Mouse (Mus musculus) heart, embryonic 15.5 days (tissue): ENCODE data around the gene Naa50. TPM values are rescaled to one million over a fixed set of nuclear protein-coding genes. Genes with fewer than 3 reads are reported as not detected.
A peak's percentile ranks its signal among the peaks of the same experiment; 100 is the strongest.

Experiments
- ATAC-seq: fragments of 200-750 bp; cut with Nextera tagmentation; replicated peaks from 2 replicates; pipeline ENCODE4 v1.8.0; 2017; ENCODE audit warnings: low read depth, moderate TSS enrichment; ENCODE audit not compliant: insufficient number of reproducible peaks, insufficient read depth, low FRiP score
- H3K27ac ChIP-seq: fragments of 300-500 bp; sonication (generic); 2 replicates; pipeline ENCODE4 v1.5.1; 2015; ENCODE audit warnings: mild to moderate bottlenecking, inconsistent platforms
- H3K27me3 ChIP-seq: fragments of 300-500 bp; sonication (generic); 2 replicates; pipeline ENCODE4 v1.6.1; 2015; ENCODE audit warnings: inconsistent platforms
- H3K36me3 ChIP-seq: fragments of 300-500 bp; sonication (generic); 2 replicates; pipeline ENCODE4 v1.6.1; 2015; ENCODE audit warnings: mild to moderate bottlenecking, inconsistent platforms
- H3K4me1 ChIP-seq: fragments of 300-500 bp; sonication (generic); replicated peaks from 2 replicates; pipeline ENCODE4 v1.6.1; 2015; ENCODE audit warnings: inconsistent platforms
- H3K4me2 ChIP-seq: fragments of 300-500 bp; sonication (generic); 2 replicates; pipeline ENCODE4 v1.6.1; 2015; ENCODE audit warnings: inconsistent platforms, mild to moderate bottlenecking, moderate library complexity
- H3K4me3 ChIP-seq: fragments of 300-500 bp; sonication (generic); 2 replicates; pipeline ENCODE4 v1.5.1; 2015; ENCODE audit warnings: mild to moderate bottlenecking, inconsistent platforms
- H3K9ac ChIP-seq: fragments of 300-500 bp; sonication (generic); 2 replicates; pipeline ENCODE4 v1.6.1; 2015; ENCODE audit warnings: mild to moderate bottlenecking, inconsistent platforms
- H3K9me3 ChIP-seq: fragments of 300-500 bp; sonication (generic); replicated peaks from 2 replicates; pipeline ENCODE4 v1.6.1; 2016; ENCODE audit warnings: inconsistent platforms
- WGBS: fragments of 180-500 bp; shearing (Covaris S2); methylation state at CpG from one replicate; pipeline ENCODE4 v1.1.7; 2015; ENCODE audit warnings: mixed read lengths; 5-methylcytosine and 5-hydroxymethylcytosine counted together
- polyA plus RNA-seq: library from polyadenylated mRNA; unstranded; fragments of >200 nt; fragmentation: Nextera tagmentation; extraction: Ambion mirVana; gene quantifications from 2 replicates; pipeline ENCODE4 v1.2.1, GENCODE M21; 2015

Gene Naa50
- polyA plus RNA-seq, result 72.0 and 78.1 TPM in 2 replicates

- under 1% methylated on average over 69 of the region's 71 CpGs for WGBS
- H3K9ac ChIP-seq, result peak within 1 kb of the TSS; percentile 90
Measured at GRCm38 (mm10) chr16:44139536-44140185, at the start of gene Naa50, which contains the start of gene Atp6v1a. Naa50 (plus strand) TSS chr16:44139830. Atp6v1a (minus strand) TSS chr16:44139705.

GRCm38 (mm10) chr16:44099377-44099776 lies 40.3 kb upstream of the Naa50 start:
- H3K27ac ChIP-seq, result no peak overlapping the region
- peaks cover 73% of the 10 kb centered on the region for H3K36me3 ChIP-seq
- no peaks in the 10 kb centered on the region for H3K4me1 ChIP-seq
- H3K27me3 ChIP-seq, result no peaks in the 10 kb centered on the region
- no peak overlapping the region for H3K4me2 ChIP-seq
- no peak overlapping the region for H3K9ac ChIP-seq
- 93% methylated on average over 7 of the region's 7 CpGs for WGBS
- ATAC-seq, result no peak
- H3K4me3 ChIP-seq, result no peak overlapping the region
- H3K9me3 ChIP-seq, result no peaks in the 10 kb centered on the region

More at GRCm38 (mm10) chr16:44139536-44140185, at the start of gene Naa50, which contains the start of gene Atp6v1a:
- H3K4me2 ChIP-seq, result peak within 1 kb of the TSS; percentile 95
- H3K27me3 ChIP-seq, result no peaks in the 10 kb centered on the region
- H3K36me3 ChIP-seq, result no peaks in the 10 kb centered on the region
- H3K9me3 ChIP-seq, result no peaks in the 10 kb centered on the region
- H3K4me3 ChIP-seq, result peak within 1 kb of the TSS; percentile 89
- ATAC-seq, result peak; percentile 91
- peaks cover 14% of the 10 kb centered on the region for H3K4me1 ChIP-seq
- peak within 1 kb of the TSS; percentile 98 for H3K27ac ChIP-seq

GRCm38 (mm10) chr16:44101181-44101710 lies 38.4 kb upstream of the Naa50 start:
- Histone ChIP-seq H3K9ac (no peak overlapping the region), H3K27me3 (no peaks in the 10 kb centered on the region), H3K9me3 (no peaks in the 10 kb centered on the region), H3K4me3 (no peak overlapping the region), H3K4me2 (no peak overlapping the region), H3K4me1 (no peaks in the 10 kb centered on the region), H3K36me3 (peaks cover 62% of the 10 kb centered on the region), H3K27ac (no peak overlapping the region)
- ATAC-seq, result no peak
- WGBS, result 88% methylated on average over 12 of the region's 12 CpGs

GRCm38 (mm10) chr16:44102925-44103324 lies 36.7 kb upstream of the Naa50 start:
- Histone ChIP-seq H3K27ac (no peak overlapping the region), H3K4me2 (no peak overlapping the region), H3K9me3 (no peaks in the 10 kb centered on the region), H3K36me3 (peaks cover 64% of the 10 kb centered on the region), H3K4me3 (no peak overlapping the region), H3K9ac (no peak overlapping the region), H3K4me1 (no peaks in the 10 kb centered on the region), H3K27me3 (no peaks in the 10 kb centered on the region)
- no peak for ATAC-seq
- 89% methylated on average over 2 of the region's 2 CpGs for WGBS

GRCm38 (mm10) chr16:44103806-44104766 lies 35.5 kb upstream of the Naa50 start:
- H3K4me1 ChIP-seq, result no peaks in the 10 kb centered on the region
- no peak for ATAC-seq
- H3K9ac ChIP-seq, result no peak overlapping the region
- H3K27me3 ChIP-seq, result no peaks in the 10 kb centered on the region
- no peaks in the 10 kb centered on the region for H3K9me3 ChIP-seq
- H3K4me3 ChIP-seq, result no peak overlapping the region
- peaks cover 64% of the 10 kb centered on the region for H3K36me3 ChIP-seq
- no peak overlapping the region for H3K27ac ChIP-seq
- WGBS, result 87% methylated on average over 18 of the region's 18 CpGs
- H3K4me2 ChIP-seq, result no peak overlapping the region

- 93% methylated on average over 2 of the region's 2 CpGs for WGBS
- ATAC-seq, result no peak
Measured at GRCm38 (mm10) chr16:44105211-44105610, 34.4 kb upstream of the Naa50 start.

GRCm38 (mm10) chr16:44109002-44109401 lies 30.6 kb upstream of the Naa50 start:
- Histone ChIP-seq H3K36me3 (peaks cover 50% of the 10 kb centered on the region), H3K4me1 (no peaks in the 10 kb centered on the region), H3K9ac (no peak overlapping the region), H3K4me3 (no peak overlapping the region), H3K4me2 (no peak overlapping the region), H3K27ac (no peak overlapping the region), H3K27me3 (no peaks in the 10 kb centered on the region), H3K9me3 (no peaks in the 10 kb centered on the region)
- WGBS, result 53% methylated on average over 4 of the region's 4 CpGs
- no peak for ATAC-seq

More at GRCm38 (mm10) chr16:44105211-44105610, 34.4 kb upstream of the Naa50 start:
- Histone ChIP-seq H3K36me3 (peaks cover 63% of the 10 kb centered on the region), H3K9me3 (no peaks in the 10 kb centered on the region), H3K4me1 (no peaks in the 10 kb centered on the region), H3K9ac (no peak overlapping the region), H3K27me3 (no peaks in the 10 kb centered on the region), H3K4me3 (no peak overlapping the region), H3K4me2 (no peak overlapping the region), H3K27ac (no peak overlapping the region)

- Histone ChIP-seq H3K9me3 (no peaks in the 10 kb centered on the region), H3K9ac (no peak overlapping the region), H3K36me3 (peaks cover 14% of the 10 kb centered on the region), H3K27ac (no peak overlapping the region), H3K4me2 (no peak overlapping the region), H3K4me1 (no peaks in the 10 kb centered on the region; the same call in none of the 2 replicates), H3K4me3 (no peak overlapping the region), H3K27me3 (no peaks in the 10 kb centered on the region)
- WGBS, result 82% methylated on average over 7 of the region's 7 CpGs
- ATAC-seq, result no peak
Measured at GRCm38 (mm10) chr16:44119753-44120501, 19.7 kb upstream of the Naa50 start.

- WGBS, result 82% methylated on average over 6 of the region's 6 CpGs
- ATAC-seq, result no peak
- Histone ChIP-seq H3K4me2 (no peak overlapping the region), H3K4me1 (no peaks in the 10 kb centered on the region; the same call in none of the 2 replicates), H3K4me3 (no peak overlapping the region), H3K9me3 (no peaks in the 10 kb centered on the region), H3K27ac (no peak overlapping the region), H3K36me3 (no peaks in the 10 kb centered on the region), H3K27me3 (no peaks in the 10 kb centered on the region), H3K9ac (no peak overlapping the region)
Measured at GRCm38 (mm10) chr16:44122122-44122521, 17.5 kb upstream of the Naa50 start.

- 75% methylated on average over 6 of the region's 6 CpGs for WGBS
Measured at GRCm38 (mm10) chr16:44122574-44122973, 17.1 kb upstream of the Naa50 start.

More at GRCm38 (mm10) chr16:44122574-44122973, 17.1 kb upstream of the Naa50 start:
- Histone ChIP-seq H3K27me3 (no peaks in the 10 kb centered on the region), H3K36me3 (no peaks in the 10 kb centered on the region), H3K4me1 (no peaks in the 10 kb centered on the region; the same call in none of the 2 replicates), H3K27ac (no peak overlapping the region), H3K4me2 (no peak overlapping the region), H3K9me3 (no peaks in the 10 kb centered on the region), H3K9ac (no peak overlapping the region), H3K4me3 (no peak overlapping the region)
- ATAC-seq, result no peak
